Mouse (Mus musculus): ENCODE results near the gene Enpp7. TPM values are rescaled to one million over a fixed set of nuclear protein-coding genes. Genes with fewer than 3 reads are reported as not detected.
A peak's percentile ranks its signal among the peaks of the same experiment; 100 is the strongest.

Enpp7 gene
- polyA plus RNA-seq, 1 experiment = not detected

DNA sequence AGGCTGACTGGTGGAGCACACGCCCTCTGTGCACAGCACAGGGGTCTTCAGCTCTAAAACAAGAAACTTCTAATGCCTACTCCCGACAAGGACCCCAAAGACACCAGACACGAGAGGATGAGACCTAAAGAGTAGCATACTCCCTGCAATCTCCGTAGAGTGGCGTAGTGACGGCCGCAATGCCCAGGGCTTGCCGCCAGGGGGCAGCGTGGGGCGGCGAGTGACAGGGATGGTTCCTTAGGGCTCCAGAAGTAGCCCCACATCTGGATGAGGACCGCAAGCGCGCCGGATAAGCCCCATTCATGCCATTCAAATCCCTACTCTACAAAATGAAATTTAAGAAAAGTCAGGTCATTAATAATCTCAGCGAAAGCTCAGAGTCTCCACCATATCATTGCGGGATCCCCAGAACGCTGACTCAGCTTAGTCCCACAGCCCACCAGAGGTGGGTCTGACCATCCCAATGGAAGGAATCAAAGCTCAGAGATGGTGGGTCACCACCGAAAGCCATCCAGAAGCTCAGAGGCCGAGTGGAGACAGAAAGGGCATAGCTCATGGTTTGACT lies 16.4 kb upstream of the Enpp7 start:
- Histone ChIP-seq H3K36me3 (replicated peaks; ENCODE audit: low read length) (no peaks in the 10 kb centered on the region), H3K4me1 (peaks cover 7% of the 10 kb centered on the region), H3K9me3 (no peaks in the 10 kb centered on the region), H3K27me3 (replicated peaks) (peaks cover 79% of the 10 kb centered on the region), H3K4me3 (replicated peaks) (no peak overlapping the region)
- TF ChIP-seq FLI1 (IDR thresholded peaks at IDR 0.05; ENCODE audit: low read length) = no peak

DNA sequence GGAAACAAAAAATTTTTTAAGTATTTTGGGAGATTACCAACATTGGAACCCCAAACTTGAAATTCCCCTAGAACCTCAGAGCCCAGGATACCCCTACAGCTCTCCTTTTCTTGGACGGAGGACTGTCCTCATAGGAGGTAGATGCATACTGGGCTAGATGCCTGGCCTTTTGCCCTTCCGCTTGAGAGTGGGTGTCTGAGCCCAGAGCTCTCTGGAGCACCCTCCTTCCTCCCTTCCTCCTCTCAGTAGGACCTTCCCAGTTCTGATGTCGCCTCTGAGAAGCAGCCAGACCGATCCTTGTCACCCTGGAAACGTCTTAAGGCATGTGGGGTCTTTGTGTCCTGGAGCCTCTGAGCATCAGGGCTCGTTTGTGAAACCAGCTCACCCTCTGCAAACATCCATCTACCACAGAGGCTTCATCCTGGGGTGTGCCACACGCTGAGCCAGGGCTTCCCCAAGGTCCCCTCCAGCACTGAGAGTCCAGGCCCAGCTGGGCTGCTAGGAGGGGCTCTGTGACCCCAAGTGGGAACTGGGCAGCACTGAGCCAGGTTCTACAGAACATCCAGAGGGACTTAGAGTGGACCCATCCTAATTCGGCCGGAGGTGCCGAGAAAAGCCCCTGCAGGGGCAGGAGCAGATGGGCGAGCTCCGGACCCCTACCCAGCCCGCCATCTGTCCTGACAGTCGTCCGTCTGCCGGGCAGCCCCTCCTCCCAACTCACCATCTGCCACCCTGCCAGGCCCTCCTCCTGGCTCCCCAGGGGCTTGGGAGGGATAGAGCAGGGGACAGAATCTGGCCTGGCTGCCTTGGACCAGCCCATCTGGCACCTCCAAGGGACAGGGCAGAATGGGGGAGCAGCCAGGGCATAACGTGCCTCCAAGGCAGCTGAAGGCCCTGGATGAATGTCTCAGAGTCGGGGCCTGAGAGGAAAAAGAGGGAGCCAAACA lies 15.3 kb upstream of the Enpp7 start:
- Histone ChIP-seq H3K4me3 (replicated peaks) (no peak overlapping the region), H3K4me1 (peaks cover 7% of the 10 kb centered on the region), H3K27me3 (replicated peaks) (peaks cover 75% of the 10 kb centered on the region), H3K9me3 (no peaks in the 10 kb centered on the region), H3K36me3 (replicated peaks; ENCODE audit: low read length) (no peaks in the 10 kb centered on the region)
- TF ChIP-seq GATA1 (IDR thresholded peaks at IDR 0.05; ENCODE audit: borderline replicate concordance, low read length) (no peak), FLI1 (IDR thresholded peaks at IDR 0.05; ENCODE audit: low read length) (no peak)

DNA sequence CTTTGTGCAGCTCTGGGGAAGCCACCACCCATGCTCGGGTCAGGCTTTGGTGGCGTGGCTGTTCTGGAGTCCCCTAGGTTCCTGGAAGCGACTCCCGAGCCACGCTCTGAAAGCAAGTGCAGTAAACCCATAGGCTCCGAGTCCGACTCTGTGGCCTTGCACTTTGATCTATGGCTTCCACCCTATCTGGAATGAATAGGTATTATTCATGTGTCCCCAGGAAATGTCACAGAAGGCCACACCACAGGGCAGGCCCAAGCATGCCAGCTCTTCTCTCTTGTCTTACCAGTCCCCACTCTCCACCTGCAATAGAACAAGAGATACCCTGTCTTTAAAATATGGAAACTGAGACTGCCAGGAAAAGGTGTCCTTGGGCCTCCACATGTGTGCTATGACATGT lies 13.6 kb upstream of the Enpp7 start:
- Histone ChIP-seq H3K4me3 (replicated peaks) (no peak overlapping the region), H3K27me3 (replicated peaks) (peaks cover 78% of the 10 kb centered on the region), H3K4me1 (peaks cover 7% of the 10 kb centered on the region)

DNA sequence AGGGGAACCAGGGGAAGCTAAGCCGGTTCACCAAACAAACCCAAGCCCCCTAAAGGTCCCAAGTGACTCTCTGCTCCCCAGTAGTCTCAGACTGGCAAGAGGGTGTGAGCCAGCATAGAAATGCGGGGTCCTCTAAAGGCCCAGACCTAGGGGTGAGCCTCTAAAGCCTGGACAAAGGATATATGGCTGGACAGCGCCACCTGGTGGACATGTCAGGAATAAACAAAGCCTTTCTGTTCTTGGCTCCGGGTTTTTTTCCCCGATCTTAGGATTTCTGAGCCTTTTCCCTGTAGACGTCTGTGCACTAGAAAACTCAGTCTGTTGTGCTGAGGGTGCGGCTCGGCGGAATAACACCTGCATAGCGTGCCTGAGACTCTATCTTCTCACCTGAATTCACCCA lies 12.6 kb upstream of the Enpp7 start:
- H3K4me3 ChIP-seq (replicated peaks) = peak overlapping the region; percentile 36
- H3K9me3 ChIP-seq = no peaks in the 10 kb centered on the region

More for the DNA sequence above, 13.6 kb upstream of the Enpp7 start:
- TF ChIP-seq GATA1 (IDR thresholded peaks at IDR 0.05; ENCODE audit: borderline replicate concordance, low read length) (no peak), FLI1 (IDR thresholded peaks at IDR 0.05; ENCODE audit: low read length) (no peak)
- Histone ChIP-seq H3K9me3 (no peaks in the 10 kb centered on the region), H3K36me3 (replicated peaks; ENCODE audit: low read length) (no peaks in the 10 kb centered on the region)

DNA sequence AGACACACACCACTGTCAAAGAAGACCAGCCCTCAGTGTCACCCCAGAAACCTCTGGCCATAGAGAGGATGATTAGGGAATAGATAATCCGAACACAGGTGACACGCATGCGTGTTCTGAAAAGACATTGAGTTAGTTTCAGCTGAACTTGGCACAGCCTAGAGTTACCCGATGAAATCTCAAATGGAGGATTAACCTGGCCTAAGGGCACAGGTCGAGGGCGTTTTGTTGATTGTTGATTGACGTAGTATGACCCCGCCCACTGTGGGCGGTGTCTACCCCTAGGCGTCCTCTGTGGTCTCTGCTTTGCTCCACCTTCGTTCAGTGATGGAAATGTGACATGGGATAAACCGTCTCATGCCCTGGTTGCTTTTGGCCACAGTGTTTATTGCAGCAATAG lies 12.1 kb upstream of the Enpp7 start:
- Histone ChIP-seq H3K27me3 (replicated peaks) (peaks cover 77% of the 10 kb centered on the region), H3K9me3 (no peaks in the 10 kb centered on the region), H3K4me3 (replicated peaks) (no peak overlapping the region), H3K36me3 (replicated peaks; ENCODE audit: low read length) (no peaks in the 10 kb centered on the region), H3K4me1 (peaks cover 14% of the 10 kb centered on the region)
- no peak for TF ChIP-seq FLI1 (IDR thresholded peaks at IDR 0.05; ENCODE audit: low read length)
- TF ChIP-seq GATA1 (IDR thresholded peaks at IDR 0.05; ENCODE audit: borderline replicate concordance, low read length) = no peak

More for the DNA sequence above, 12.6 kb upstream of the Enpp7 start:
- Histone ChIP-seq H3K36me3 (replicated peaks; ENCODE audit: low read length) (no peaks in the 10 kb centered on the region), H3K4me1 (peaks cover 9% of the 10 kb centered on the region), H3K27me3 (replicated peaks) (peaks cover 76% of the 10 kb centered on the region)
- TF ChIP-seq GATA1 (IDR thresholded peaks at IDR 0.05; ENCODE audit: borderline replicate concordance, low read length) (no peak), FLI1 (IDR thresholded peaks at IDR 0.05; ENCODE audit: low read length) (no peak)

DNA sequence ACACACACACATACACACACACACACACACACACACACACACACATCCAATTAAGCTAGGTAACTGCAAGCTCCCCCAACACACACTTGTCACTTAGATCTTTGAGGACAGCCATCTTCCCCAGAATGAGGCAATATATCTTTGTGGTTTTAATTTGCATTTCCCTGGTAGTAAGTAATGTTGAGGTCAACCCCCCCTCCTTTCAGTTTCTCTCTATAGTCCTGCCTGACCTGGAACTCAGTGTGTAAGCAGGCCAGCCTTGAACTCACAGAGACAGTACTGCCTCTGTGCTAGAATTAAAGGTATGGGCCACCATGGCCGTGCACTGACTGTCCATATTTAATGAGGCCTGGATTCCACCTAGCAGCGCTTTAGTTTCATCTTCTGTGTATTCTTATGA lies 7.6 kb upstream of the Enpp7 start:
- Histone ChIP-seq H3K4me1 (peaks cover 19% of the 10 kb centered on the region), H3K27me3 (replicated peaks) (peaks cover 76% of the 10 kb centered on the region), H3K4me3 (replicated peaks) (peak overlapping the region; percentile 51), H3K36me3 (replicated peaks; ENCODE audit: low read length) (no peaks in the 10 kb centered on the region), H3K9me3 (no peaks in the 10 kb centered on the region)
- no peak for TF ChIP-seq GATA1 (IDR thresholded peaks at IDR 0.05; ENCODE audit: borderline replicate concordance, low read length)
- TF ChIP-seq FLI1 (IDR thresholded peaks at IDR 0.05; ENCODE audit: low read length) = no peak

DNA sequence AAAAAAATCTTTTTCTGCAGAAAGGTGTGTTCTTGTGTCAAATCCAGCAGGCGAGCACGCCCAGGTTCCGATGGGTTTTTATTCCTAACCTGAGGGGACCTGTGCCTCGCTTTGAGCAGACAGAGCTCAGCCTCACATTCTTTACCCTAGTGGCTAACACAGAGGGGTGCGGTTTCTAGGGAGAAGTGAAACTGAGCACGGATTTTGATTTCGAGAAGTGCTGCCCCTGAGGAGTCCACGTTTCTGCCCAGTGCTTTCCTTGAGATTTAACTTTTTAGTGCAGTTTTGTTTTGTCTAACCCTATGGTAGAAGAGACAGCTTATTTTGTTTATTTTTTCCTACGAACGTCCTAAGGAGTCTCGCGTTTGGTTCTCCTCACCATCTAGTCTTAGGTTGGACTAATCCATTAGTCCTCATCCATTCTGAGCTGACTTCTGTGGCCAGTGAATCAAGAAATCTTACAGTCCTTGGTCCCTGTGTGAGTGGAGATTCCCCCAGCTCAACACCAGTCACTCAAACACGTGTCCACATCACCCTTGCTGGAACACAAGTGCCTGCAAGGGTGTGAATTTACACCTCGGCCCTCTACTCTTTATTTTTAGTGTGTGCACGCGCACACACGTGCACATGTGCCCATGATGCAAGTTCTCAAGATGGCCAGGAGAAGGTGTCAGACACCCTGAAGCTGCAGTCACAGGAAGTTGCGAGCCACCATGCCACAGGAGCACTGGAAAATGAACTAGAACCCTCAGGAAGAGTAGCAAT lies 6.8 kb upstream of the Enpp7 start:
- TF ChIP-seq GATA1 (IDR thresholded peaks at IDR 0.05; ENCODE audit: borderline replicate concordance, low read length) (no peak), FLI1 (IDR thresholded peaks at IDR 0.05; ENCODE audit: low read length) (no peak)
- Histone ChIP-seq H3K27me3 (replicated peaks) (peaks cover 77% of the 10 kb centered on the region), H3K36me3 (replicated peaks; ENCODE audit: low read length) (no peaks in the 10 kb centered on the region), H3K4me3 (replicated peaks) (no peak overlapping the region), H3K4me1 (peaks cover 11% of the 10 kb centered on the region), H3K9me3 (no peaks in the 10 kb centered on the region)

DNA sequence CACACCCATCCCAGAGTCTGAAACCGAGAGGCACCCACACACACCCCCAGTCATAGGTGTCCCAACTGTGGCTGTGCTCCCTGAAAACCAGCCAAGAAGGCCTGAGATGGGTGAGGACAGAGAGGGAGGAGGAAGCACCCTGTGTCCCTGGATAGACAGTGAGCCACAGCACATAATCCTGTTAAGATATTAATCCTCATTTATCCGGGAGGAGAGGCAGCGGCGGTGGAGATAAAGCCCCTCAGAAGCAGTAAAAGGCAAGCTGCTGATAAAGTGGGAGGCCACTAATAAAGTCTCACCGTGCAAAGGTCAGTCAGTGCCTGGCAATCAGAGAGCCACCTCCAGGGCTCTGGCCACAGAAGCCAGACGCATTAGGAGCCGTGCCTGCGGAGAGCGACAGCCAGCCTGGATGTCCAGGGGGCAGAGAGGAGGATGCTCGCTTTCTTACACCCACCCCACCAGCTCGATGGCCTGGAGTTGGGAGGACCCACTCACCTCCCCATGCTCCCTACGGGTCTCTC lies 5.3 kb upstream of the Enpp7 start:
- H3K9me3 ChIP-seq = no peaks in the 10 kb centered on the region
- H3K4me1 ChIP-seq = peaks cover 11% of the 10 kb centered on the region
- peaks cover 83% of the 10 kb centered on the region for H3K27me3 ChIP-seq (replicated peaks)

DNA sequence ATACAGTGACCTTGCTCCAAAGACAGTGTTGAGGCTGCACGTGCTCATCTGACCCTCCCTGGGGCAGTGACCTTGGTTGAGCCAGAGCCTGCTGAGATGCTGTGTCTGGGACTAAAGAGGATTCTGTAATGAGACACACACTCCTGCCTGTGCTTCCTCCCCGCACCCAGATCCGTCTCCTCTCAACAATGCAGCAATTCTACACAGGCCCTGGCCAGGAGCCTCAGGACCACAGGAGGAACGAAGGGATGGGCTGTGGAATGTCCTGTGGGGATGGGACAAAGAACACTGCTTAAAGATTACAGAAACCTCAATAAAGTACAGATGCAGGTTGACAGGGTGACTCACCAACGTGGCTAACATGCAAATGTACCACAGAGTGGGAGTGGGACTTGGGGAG lies 2.4 kb upstream of the Enpp7 start:
- Histone ChIP-seq H3K4me1 (peaks cover 8% of the 10 kb centered on the region), H3K27me3 (replicated peaks) (peaks cover 83% of the 10 kb centered on the region), H3K9me3 (no peaks in the 10 kb centered on the region), H3K36me3 (replicated peaks; ENCODE audit: low read length) (no peaks in the 10 kb centered on the region), H3K4me3 (replicated peaks) (no peak overlapping the region)
- TF ChIP-seq FLI1 (IDR thresholded peaks at IDR 0.05; ENCODE audit: low read length) (no peak), GATA1 (IDR thresholded peaks at IDR 0.05; ENCODE audit: borderline replicate concordance, low read length) (no peak)

More for the DNA sequence above, 5.3 kb upstream of the Enpp7 start:
- H3K4me3 ChIP-seq (replicated peaks) = no peak overlapping the region
- no peaks in the 10 kb centered on the region for H3K36me3 ChIP-seq (replicated peaks; ENCODE audit: low read length)
- TF ChIP-seq GATA1 (IDR thresholded peaks at IDR 0.05; ENCODE audit: borderline replicate concordance, low read length) (no peak), FLI1 (IDR thresholded peaks at IDR 0.05; ENCODE audit: low read length) (no peak)
